Mouse (Mus musculus) kidney, postnatal 25 days (tissue): ENCODE data around the gene Rbks.

Experiments
- DNase-seq, 2 experiments: peaks; one replicate each; pipeline ENCODE4 v3.0.0; 2021; ENCODE audit warnings: mixed read lengths in 2 of 2

The Rbks gene

DNA sequence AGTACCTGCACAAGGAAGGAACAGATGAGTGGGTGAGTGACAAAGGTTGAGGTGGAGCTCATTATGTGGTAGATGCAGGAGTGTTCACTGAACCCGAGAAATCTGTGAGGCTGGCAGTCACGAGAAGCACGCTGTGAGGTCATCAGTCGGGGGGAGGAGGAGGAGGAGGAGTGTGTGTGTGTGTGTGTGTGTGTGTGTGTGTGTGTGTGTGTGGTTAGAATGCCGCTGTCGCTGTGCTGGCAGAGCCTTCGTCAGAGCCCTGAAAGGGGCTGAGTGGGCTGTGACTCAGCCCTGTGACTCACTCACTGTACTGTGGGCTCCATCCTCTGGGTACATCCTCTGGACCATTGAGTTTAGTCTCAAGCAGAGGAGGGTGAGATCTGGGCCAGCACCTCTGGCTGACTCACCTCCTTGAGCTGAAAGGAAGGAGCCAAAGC is 120.9 kb downstream of the Rbks start:
- DNase-seq, result peak; percentile 45 to 66
